Mouse (Mus musculus) G1E (cell line): Measurements from ENCODE around the gene Snrpb.

Source experiments
- CTCF ChIP-seq: IDR thresholded peaks from 2 replicates; pipeline ENCODE4 v1.5.1; 2012; ENCODE audit warnings: low read depth, low read length, inconsistent platforms, mixed read lengths
- GATA1 ChIP-seq: IDR thresholded peaks from 2 replicates; pipeline ENCODE4 v1.6.1; 2012; ENCODE audit warnings: borderline replicate concordance, low read length, inconsistent platforms, mixed read lengths
- TAL1 ChIP-seq: conservative IDR thresholded peaks from 2 replicates; pipeline ENCODE4 v1.6.1; 2012; ENCODE audit warnings: low read depth, low read length, inconsistent platforms, mixed read lengths

DNA sequence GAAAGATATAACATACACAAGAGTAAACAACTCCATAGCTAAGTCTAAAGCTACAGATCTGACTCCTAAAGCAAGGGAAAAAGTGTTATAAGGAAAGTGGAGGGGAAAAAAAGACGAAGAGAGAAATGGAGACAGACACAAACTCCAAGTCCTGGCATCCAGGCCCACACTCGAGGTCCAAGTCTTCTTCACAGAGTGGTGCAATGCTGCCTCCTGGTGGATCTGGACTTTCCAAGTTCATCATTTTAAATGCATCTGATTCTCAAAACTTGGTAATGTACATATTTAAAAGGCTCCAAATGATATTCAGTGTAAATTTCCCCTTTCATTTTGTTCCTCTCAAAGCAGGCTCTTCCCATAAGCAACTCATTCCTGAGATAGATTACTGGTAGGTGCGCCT, 11.3 kb downstream of the Snrpb start:
- TF ChIP-seq CTCF (0 out of 2 replicates have a peak, but pooled peaks have one; percentile 35), GATA1 (no peak), TAL1 (no peak)
